Mouse (Mus musculus): ENCODE data around the gene Phb2. TPM values are rescaled to one million over a fixed set of nuclear protein-coding genes. Genes with fewer than 3 reads are reported as not detected.

The Phb2 gene
- total RNA-seq, 1 experiment from 2014 or later: 402 TPM

DNA sequence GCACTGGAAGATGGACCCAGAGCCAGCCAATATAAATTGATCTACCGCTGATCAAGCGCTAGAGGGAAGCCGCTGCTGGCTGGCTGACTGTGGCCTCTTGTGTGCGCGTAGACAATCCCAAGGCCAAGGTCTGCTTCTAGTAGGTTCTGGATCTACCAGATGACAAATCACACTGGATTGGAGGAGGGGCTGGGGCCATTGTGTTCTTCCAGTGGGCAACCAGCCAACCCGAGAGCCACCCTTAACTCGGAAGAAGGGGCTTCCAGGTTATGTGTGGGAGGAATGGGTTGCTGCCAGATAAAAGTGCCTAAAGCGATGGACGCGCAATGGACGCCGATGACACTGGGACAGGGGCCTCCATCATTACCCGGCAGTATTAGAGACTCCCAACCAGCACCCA, 5.8 kb downstream of the Phb2 start:
- no peak for ATAC-seq (replicated peaks; ENCODE audit: low read depth, poor library complexity, severe bottlenecking)

- no peak for ATAC-seq (replicated peaks; ENCODE audit: low read depth, poor library complexity, severe bottlenecking)
Observed at GRCm38 (mm10) chr6:124718703-124719102, 6.6 kb downstream of the Phb2 start.

- ATAC-seq (replicated peaks; ENCODE audit: low read depth, poor library complexity, severe bottlenecking): no peak
Observed at GRCm38 (mm10) chr6:124719354-124719978, 7.3 kb downstream of the Phb2 start.

DNA sequence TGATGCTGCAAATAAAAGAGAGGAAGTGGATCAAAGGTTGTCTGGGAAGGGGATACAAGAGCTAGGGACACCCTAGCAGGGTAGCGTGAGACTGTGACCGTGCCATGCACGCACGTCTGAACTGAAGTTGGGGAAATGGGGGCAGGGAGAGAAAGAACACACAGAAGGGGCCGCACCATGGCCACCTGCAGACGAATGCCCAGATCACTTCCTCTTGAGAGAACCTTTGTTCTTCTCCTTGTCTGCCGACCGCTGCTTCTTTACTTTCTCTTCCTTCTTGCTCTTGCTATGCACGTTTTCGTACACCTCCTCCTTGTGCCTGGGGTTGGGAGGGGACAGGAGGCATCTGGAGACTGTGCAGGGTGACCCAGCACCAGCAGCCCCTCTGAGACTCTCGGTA, 8.8 kb downstream of the Phb2 start:
- peak; percentile 31 for ATAC-seq (replicated peaks; ENCODE audit: low read depth, poor library complexity, severe bottlenecking)

- no peak for ATAC-seq (replicated peaks; ENCODE audit: low read depth, poor library complexity, severe bottlenecking)
Observed at GRCm38 (mm10) chr6:124722876-124723473, 10.8 kb downstream of the Phb2 start.

DNA sequence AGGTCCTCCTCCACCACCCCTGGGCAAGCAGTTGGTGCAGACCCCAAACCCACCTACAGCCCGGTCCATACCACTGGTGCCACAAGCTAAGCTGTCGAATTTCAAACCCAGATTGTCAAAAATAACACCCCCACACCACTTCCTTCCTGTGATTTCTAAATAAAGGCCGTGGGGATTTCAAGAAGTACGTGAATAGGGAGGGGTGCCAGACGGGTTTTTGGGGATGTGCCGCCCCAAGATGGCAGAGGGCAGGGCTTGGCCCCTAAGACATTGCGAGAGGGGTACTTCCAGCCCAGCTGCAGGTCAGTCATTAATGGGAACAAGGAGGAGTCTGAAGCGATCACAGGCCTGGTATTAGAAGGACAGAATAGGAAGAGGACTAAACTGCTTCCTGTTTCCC, 11.4 kb downstream of the Phb2 start:
- peak; percentile 50 for ATAC-seq (replicated peaks; ENCODE audit: low read depth, poor library complexity, severe bottlenecking)

GRCm38 (mm10) chr6:124724472-124724871, 12.3 kb downstream of the Phb2 start:
- no peak for ATAC-seq (replicated peaks; ENCODE audit: low read depth, poor library complexity, severe bottlenecking)

DNA sequence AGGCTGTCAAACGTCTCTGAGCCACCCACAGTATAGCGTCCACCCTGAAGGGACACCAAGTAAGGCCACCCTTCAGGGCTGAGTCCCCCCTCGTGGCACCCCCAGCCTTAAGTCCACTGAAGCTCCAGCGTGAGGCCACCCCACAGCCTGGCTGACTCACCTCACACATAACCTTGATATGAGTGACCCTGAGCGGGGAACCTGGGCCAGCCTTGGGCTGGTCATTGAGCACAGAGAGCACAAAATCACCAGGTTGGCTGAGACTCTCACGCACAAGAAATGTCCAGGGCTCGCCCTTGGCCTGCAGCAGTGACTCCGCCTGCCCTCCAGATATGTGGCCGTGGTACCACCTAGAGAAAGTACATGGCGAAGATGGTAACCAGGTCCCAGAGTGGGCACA, 16.5 kb downstream of the Phb2 start:
- no peak for ATAC-seq (replicated peaks; ENCODE audit: low read depth, poor library complexity, severe bottlenecking)

DNA sequence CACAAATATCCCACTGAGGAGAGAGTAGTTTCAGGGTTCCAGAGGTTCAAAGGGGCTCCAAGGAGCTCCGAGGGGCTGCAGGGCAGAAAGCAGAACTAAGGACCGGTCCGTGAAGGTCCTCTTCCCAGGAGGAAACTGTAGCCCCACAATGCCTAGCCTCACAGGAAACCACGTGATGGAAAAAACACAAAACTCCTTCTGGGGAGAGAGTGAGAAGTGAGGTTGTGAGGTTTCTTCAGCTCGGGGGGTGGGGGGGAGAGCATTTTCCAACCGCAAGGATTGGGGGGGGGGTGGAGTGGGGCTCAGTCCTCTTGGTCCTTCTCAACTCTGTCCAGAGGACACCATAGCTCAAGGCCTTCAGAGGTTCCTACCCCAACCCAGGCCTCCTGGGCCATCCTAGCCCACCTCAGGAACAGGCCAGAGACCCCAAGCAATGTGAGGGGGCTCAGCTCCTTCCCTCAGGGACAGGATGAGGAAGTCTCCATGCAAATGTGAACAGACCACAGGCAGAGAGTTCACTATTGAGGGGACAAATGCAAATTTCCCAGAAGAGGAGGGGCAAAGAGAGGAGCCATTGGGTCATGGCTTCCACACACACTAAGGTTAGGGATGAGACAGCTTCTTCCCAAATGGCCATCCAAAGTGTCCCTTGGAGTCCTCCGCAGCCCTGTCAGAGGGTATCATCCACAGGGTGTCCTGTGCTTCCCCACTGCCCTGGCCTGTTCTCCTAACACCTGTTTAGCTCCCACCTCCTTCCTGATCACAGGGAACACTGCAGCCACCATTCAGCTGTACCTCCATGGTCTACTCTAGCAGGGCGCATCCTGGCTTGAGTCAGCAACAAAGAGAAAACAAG, 17.9 kb downstream of the Phb2 start:
- peak; percentile 70 for ATAC-seq (replicated peaks; ENCODE audit: low read depth, poor library complexity, severe bottlenecking)

DNA sequence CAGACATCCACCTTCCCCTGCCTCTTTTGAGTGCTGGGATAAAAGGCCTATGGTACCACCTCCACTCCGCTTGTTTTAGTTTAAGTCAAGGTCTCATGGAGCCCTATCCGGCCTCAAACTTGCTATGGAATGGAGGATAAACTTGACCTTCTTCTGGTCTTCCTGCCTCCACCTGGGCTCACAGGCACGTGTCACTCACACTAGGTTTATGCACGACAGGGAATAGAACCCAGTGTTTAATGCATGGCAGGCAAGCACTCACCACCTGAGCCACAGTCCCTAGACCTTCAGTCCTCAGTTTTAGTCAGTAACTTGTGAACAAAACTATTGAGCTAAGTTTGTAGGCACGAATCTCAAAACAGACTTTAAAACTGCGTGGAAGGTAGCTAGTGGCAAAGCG, 18.9 kb downstream of the Phb2 start:
- no peak for ATAC-seq (replicated peaks; ENCODE audit: low read depth, poor library complexity, severe bottlenecking)

GRCm38 (mm10) chr6:124732476-124733370, 20.6 kb downstream of the Phb2 start:
- peak; percentile 84 for ATAC-seq (replicated peaks; ENCODE audit: low read depth, poor library complexity, severe bottlenecking)

GRCm38 (mm10) chr6:124734417-124734816, 22.3 kb downstream of the Phb2 start:
- no peak for ATAC-seq (replicated peaks; ENCODE audit: low read depth, poor library complexity, severe bottlenecking)

GRCm38 (mm10) chr6:124737040-124737439, 24.9 kb downstream of the Phb2 start:
- no peak for ATAC-seq (replicated peaks; ENCODE audit: low read depth, poor library complexity, severe bottlenecking)

DNA sequence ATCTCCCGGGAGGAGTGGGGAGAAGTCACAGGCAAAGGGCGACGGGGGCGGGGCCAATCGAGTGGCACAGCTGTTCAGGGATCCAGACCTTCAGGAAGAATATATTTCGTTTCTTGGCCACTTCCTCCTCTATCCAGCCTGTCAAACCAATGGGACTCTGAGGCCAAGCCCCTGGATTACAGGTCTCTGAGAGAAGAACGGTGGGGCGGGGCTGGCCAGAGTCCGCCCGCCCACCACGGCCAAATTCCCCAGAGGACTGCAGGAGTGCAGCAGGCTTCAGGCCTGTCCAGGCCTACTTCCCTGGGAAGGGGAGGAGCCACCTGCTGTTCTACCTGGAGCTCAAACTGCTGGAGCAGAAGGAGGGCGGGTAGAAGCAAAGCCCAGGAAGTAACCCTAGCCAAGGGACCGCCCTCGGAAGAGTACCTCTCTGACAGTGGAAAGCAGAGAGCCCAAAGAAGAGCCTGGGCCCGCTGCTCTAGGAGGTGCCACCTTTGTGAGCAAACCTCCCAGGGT, 26.4 kb downstream of the Phb2 start, which contains the start of gene Ptpn6:
TSS of gene Ptpn6 (minus strand) at position 204 of the 513 bp plus-strand sequence.
- peak; percentile 28 for ATAC-seq (replicated peaks; ENCODE audit: low read depth, poor library complexity, severe bottlenecking)

DNA sequence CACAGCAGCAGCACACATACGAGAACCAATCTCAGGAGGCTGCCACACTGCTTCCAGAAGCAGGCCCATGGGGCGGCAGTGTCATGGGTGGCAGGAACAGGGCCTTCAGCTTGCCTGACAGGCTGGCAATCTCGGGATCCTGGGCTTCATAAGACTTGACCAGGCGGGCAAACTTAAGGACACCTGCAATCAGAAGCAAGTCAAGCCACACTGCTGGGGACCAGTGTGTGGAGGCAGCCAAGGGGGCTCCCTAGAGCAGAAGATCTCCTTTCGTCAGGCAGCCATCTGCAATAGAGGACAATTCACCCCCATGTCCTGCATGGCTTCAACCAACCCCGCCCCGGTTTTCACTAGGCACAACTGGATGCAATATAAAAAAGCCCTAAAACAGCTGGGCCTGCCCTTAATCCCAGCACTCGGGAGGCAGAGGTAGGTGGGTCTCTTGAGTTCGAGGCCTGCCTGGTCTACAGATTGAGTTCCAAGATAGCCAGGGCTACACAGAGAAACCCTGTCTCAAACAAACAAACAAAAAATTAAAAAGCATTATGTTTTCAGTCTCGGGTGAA, 27.2 kb downstream of the Phb2 start:
- no peak for ATAC-seq (replicated peaks; ENCODE audit: low read depth, poor library complexity, severe bottlenecking)

GRCm38 (mm10) chr6:124740211-124740887, 28.2 kb downstream of the Phb2 start:
- no peak for ATAC-seq (replicated peaks; ENCODE audit: low read depth, poor library complexity, severe bottlenecking)

DNA sequence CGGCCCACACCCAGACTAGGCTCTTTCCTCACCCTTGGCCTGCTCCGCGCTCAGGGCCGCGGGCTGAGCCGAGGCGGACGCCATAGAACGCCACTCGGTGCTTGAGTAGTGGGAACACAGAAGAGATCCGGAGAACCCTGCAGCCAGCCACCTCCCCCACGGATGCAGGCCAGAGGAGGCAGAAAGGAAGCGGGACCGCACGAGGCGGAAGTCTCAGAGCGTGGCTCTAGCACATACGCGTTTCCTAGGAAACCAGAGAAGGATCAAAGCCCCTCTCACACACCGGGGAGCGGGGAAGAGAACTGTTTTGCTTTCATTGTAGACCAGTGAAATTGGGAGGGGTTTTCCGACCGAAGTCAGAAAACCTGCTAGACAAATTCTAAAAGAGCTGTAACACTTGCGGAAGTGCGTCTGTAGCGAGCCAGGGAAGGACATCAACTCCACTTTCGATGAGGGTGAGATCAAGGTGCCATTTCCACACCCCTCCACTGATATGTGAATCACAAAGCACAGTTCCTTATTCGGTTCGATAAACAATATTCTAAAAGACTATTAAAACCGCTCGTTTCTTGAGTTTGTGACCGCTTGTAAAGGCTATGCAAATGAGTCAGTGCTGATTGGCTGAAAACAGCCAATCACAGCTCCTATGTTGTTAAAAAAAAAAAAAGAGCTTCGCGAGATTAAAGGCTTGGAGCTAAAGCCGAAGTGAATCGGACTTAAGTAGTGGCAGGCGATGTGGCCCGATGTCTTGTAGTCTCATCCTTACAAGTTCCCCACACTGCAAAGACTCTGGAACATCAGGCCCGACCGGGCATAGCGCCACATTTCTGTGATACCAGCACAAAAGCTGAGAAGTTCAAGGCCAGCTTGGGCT, 29.0 kb downstream of the Phb2 start, which contains the start of gene Grcc10:
TSS of gene Grcc10 (minus strand) at position 487 of the 874 bp plus-strand sequence.
- peak; percentile 68 for ATAC-seq (replicated peaks; ENCODE audit: low read depth, poor library complexity, severe bottlenecking)

- no peak for ATAC-seq (replicated peaks; ENCODE audit: low read depth, poor library complexity, severe bottlenecking)
Observed at GRCm38 (mm10) chr6:124741842-124742241, 29.7 kb downstream of the Phb2 start.
